In genomic region chr3:68586646-68587064, GRCm38 (mm10) we compare ENCODE assay signal across 10 mouse cellular contexts.
DNase-seq lines count a peak whose midpoint lies in the region; ATAC-seq and TF ChIP-seq lines count a peak whose summit lies in the region.
"Had no signal": no experiment of that assay in that cellular context is flagged by ENCODE, and none has a peak within 500 bp of the region (broad histone marks: within the 10 kb centered on the region; RNA-seq: fewer than 3 reads in every experiment).

No protein-coding gene starts in this region.

- H3K4me2 ChIP-seq in heart, embryonic 14.5 days (ENCODE audit: low read length), result peak overlapping the region; percentile 39
- H3K4me2 ChIP-seq in limb, embryonic 11.5 days (ENCODE audit: low read depth, severe bottlenecking), result peak overlapping the region; percentile 3; the same call in 1 of the 2 replicates

- peak; percentile 48 for DNase-seq in gastrocnemius, adult 2 months
- DNase-seq in gastrocnemius, postnatal 10 days, result no peak
- DNase-seq in embryo, embryonic 11 days, result peak; percentile 58
- peak; percentile 65 for DNase-seq in limb, embryonic 11.5 days (ENCODE audit: low spot score)
- DNase-seq in urinary bladder, postnatal 36 days (ENCODE audit: low spot score in 2 of 2), result no peak
- DNase-seq in adrenal gland, adult 2 months, result no peak
- DNase-seq in gastrocnemius, postnatal 4 days (ENCODE audit: low spot score in 2 of 2), result no peak
- DNase-seq: cerebellum, postnatal 10 days; liver had no signal

- no peaks in the 10 kb centered on the region for H3K9me3 ChIP-seq in heart, embryonic 14.5 days (ENCODE audit: control insufficient read depth, low read length)
- no peaks in the 10 kb centered on the region for H3K9me3 ChIP-seq in limb, embryonic 11.5 days (ENCODE audit: control insufficient read depth, low read length)

- intact Hi-C loops in gastrocnemius, adult 2 months (cut with DNase I), result no loop called here

- peak overlapping the region; percentile 93 for H3K27ac ChIP-seq in gastrocnemius, adult 2 months
- peak overlapping the region; percentile 24 to 52 for H3K27ac ChIP-seq in heart, embryonic 14.5 days (replicated peaks in 1 of 2; ENCODE audit: control insufficient read depth in 1 of 2, insufficient read depth in 1 of 2, low read depth in 2 of 2, low read length in 2 of 2)
- H3K27ac ChIP-seq in limb, embryonic 11.5 days (replicated peaks; ENCODE audit: low read depth, low read length), result peak overlapping the region; percentile 81

- no peak for ATAC-seq in heart, embryonic 14.5 days (ENCODE audit: insufficient number of reproducible peaks, insufficient read depth, low FRiP score, low read depth)
- ATAC-seq in limb, embryonic 11.5 days (ENCODE audit: insufficient number of reproducible peaks, low FRiP score, low TSS enrichment, low read depth), result peak; percentile 56; the same call in 1 of the 2 replicates

- H3K4me1 ChIP-seq in heart, embryonic 14.5 days (ENCODE audit: control insufficient read depth in 2 of 2, insufficient read depth in 2 of 2, low read length in 2 of 2), result peaks cover 51 to 84% of the 10 kb centered on the region in 2 experiments
- H3K4me1 ChIP-seq in limb, embryonic 11.5 days (ENCODE audit: control insufficient read depth, insufficient read depth, low read length), result peaks cover 72% of the 10 kb centered on the region

- H3K36me3 ChIP-seq in heart, embryonic 14.5 days (ENCODE audit: control insufficient read depth, insufficient read depth, low read length), result no peaks in the 10 kb centered on the region
- no peaks in the 10 kb centered on the region for H3K36me3 ChIP-seq in limb, embryonic 11.5 days (ENCODE audit: control insufficient read depth, insufficient read depth, low read length)

- H3K4me3 ChIP-seq in gastrocnemius, adult 2 months, result peak overlapping the region; percentile 71
- H3K4me3 ChIP-seq in heart, embryonic 14.5 days (ENCODE audit: control insufficient read depth in 1 of 2, insufficient read depth in 1 of 2, low read depth in 1 of 2, low read length in 2 of 2), result no peak overlapping the region
- H3K4me3 ChIP-seq in limb, embryonic 11.5 days (ENCODE audit: low read depth, low read length), result no peak overlapping the region

- no peaks in the 10 kb centered on the region for H3K27me3 ChIP-seq in heart, embryonic 14.5 days (ENCODE audit: control insufficient read depth, insufficient read depth, low read length)
- no peaks in the 10 kb centered on the region for H3K27me3 ChIP-seq in limb, embryonic 11.5 days (ENCODE audit: control insufficient read depth, insufficient read depth, low read length)

- 19% methylated on average over 9 of the region's 9 CpGs for WGBS in heart, embryonic 14.5 days
- 5% methylated on average over 9 of the region's 9 CpGs for WGBS in limb, embryonic 11.5 days

- peak overlapping the region; percentile 50 for H3K9ac ChIP-seq in heart, embryonic 14.5 days (ENCODE audit: low read length)
- no peak overlapping the region; the same call in 1 of the 2 replicates for H3K9ac ChIP-seq in limb, embryonic 11.5 days (ENCODE audit: low read length)

- no peak for TF ChIP-seq CTCF in gastrocnemius, adult 2 months (IDR thresholded peaks at IDR 0.05)

Comparison
In these comparisons a context has a peak if more than half of its experiments do, and no peak if none do; other contexts are left out.
1. DNase-seq: peak in gastrocnemius, adult 2 months (single experiment), embryo, embryonic 11 days (single experiment) and limb, embryonic 11.5 days (single experiment); none in gastrocnemius, postnatal 10 days (single experiment), urinary bladder, postnatal 36 days (0 of 2), adrenal gland, adult 2 months (single experiment) and gastrocnemius, postnatal 4 days (0 of 2).
2. H3K27ac ChIP-seq: peak in every context shown above with its lines; median percentile 93 in gastrocnemius, adult 2 months; 81 in limb, embryonic 11.5 days; 38 in heart, embryonic 14.5 days.